Mouse (Mus musculus) hindbrain, postnatal 0 days (tissue): ENCODE measurements around the gene Tceanc2. TPM values are rescaled to one million over a fixed set of nuclear protein-coding genes. Genes with fewer than 3 reads are reported as not detected.

Experiments used
- ATAC-seq: fragments of 200-750 bp; cut with Nextera tagmentation; 2 replicates; pipeline ENCODE4 v1.8.0; 2017; ENCODE audit warnings: mild to moderate bottlenecking, moderate TSS enrichment, moderate library complexity
- DNase-seq: peaks from one replicate; pipeline ENCODE4 v3.0.0-alpha.2; 2015; ENCODE audit warnings: low spot score
- H3K27ac ChIP-seq: fragments of 300-500 bp; sonication (generic); 2 replicates; pipeline ENCODE4 v1.5.1; 2014; ENCODE audit warnings: mild to moderate bottlenecking
- H3K27me3 ChIP-seq: fragments of 300-500 bp; sonication (generic); 2 replicates; pipeline ENCODE4 v1.6.1; 2014; ENCODE audit warnings: low read length, mixed read lengths; ENCODE audit not compliant: insufficient read depth
- H3K36me3 ChIP-seq: fragments of 300-500 bp; sonication (generic); 2 replicates; pipeline ENCODE4 v1.6.1; 2014; ENCODE audit warnings: low read length, mixed read lengths; ENCODE audit not compliant: insufficient read depth
- H3K4me1 ChIP-seq: fragments of 300-500 bp; sonication (generic); 2 replicates; pipeline ENCODE4 v1.6.1; 2014; ENCODE audit warnings: antibody characterized with exemption, low read length, mixed read lengths; ENCODE audit not compliant: insufficient read depth
- H3K4me2 ChIP-seq: fragments of 300-500 bp; sonication (generic); 2 replicates; pipeline ENCODE4 v1.6.1; 2014; ENCODE audit warnings: low read depth, mild to moderate bottlenecking, low read length, moderate library complexity, mixed read lengths
- H3K4me3 ChIP-seq: fragments of 300-500 bp; sonication (generic); 2 replicates; pipeline ENCODE4 v1.5.1; 2014; ENCODE audit warnings: low read length
- H3K9ac ChIP-seq: fragments of 300-500 bp; sonication (generic); replicated peaks from 2 replicates; pipeline ENCODE4 v1.6.1; 2014; ENCODE audit warnings: mild to moderate bottlenecking, low read length, moderate library complexity, mixed read lengths
- H3K9me3 ChIP-seq: fragments of 300-500 bp; sonication (generic); 2 replicates; pipeline ENCODE4 v1.6.1; 2016; ENCODE audit warnings: low read length, mixed read lengths
- CTCF ChIP-seq: IDR thresholded peaks from 2 replicates; pipeline ENCODE4 v1.5.1; 2016; ENCODE audit warnings: antibody characterized with exemption, control low read depth, low read depth
- WGBS: fragments of 180-500 bp; shearing (Covaris S2); extraction: QIAGEN DNeasy Blood & Tissue Kit; methylation state at CpG from one replicate; pipeline ENCODE4 v1.1.7; 2014; 5-methylcytosine and 5-hydroxymethylcytosine counted together
- polyA plus RNA-seq: library from polyadenylated mRNA; unstranded; fragments of >200 nt; fragmentation: Nextera tagmentation; extraction: Ambion mirVana; gene quantifications from 2 replicates; pipeline ENCODE4 v1.2.1, GENCODE M21; 2015
- total RNA-seq: library from RNA; depleted of rRNA; stranded (reverse); fragments of >200 nt; gene quantifications from 2 replicates; pipeline ENCODE4 v1.2.3, GENCODE M21; 2014

Tceanc2 gene
- total and polyA plus RNA-seq, 2 experiments from 2014 or later = 5.4 to 17.3 TPM

- H3K4me3 ChIP-seq = no peak overlapping the region
- no peak overlapping the region for H3K27ac ChIP-seq
- no peak for TF ChIP-seq CTCF
- no peak overlapping the region for H3K4me2 ChIP-seq
- H3K36me3 ChIP-seq = no peaks in the 10 kb centered on the region
- 0 out of 2 replicates have a peak, but pooled peaks cover 3% of the 10 kb centered on the region for H3K4me1 ChIP-seq
- H3K9me3 ChIP-seq = no peaks in the 10 kb centered on the region
- 86% methylated on average over 16 of the region's 16 CpGs for WGBS
- no peak overlapping the region for H3K9ac ChIP-seq
- H3K27me3 ChIP-seq = no peaks in the 10 kb centered on the region
- DNase-seq (no peak), ATAC-seq (no peak)
Observed at GRCm38 (mm10) chr4:107106777-107107176, 72.1 kb downstream of the Tceanc2 start.

- 75% methylated on average over 8 of the region's 8 CpGs for WGBS
Observed at GRCm38 (mm10) chr4:107102220-107102619, 76.7 kb downstream of the Tceanc2 start.

GRCm38 (mm10) chr4:107098791-107099525 is 80.0 kb downstream of the Tceanc2 start:
- Histone ChIP-seq H3K4me2 (no peak overlapping the region), H3K36me3 (no peaks in the 10 kb centered on the region), H3K27ac (no peak overlapping the region), H3K9me3 (no peaks in the 10 kb centered on the region), H3K4me3 (no peak overlapping the region), H3K27me3 (no peaks in the 10 kb centered on the region), H3K4me1 (0 out of 2 replicates have a peak, but pooled peaks cover 16% of the 10 kb centered on the region), H3K9ac (no peak overlapping the region)
- ATAC-seq (no peak), DNase-seq (no peak)
- TF ChIP-seq CTCF = no peak
- 60% methylated on average over 17 of the region's 17 CpGs for WGBS

More at GRCm38 (mm10) chr4:107102220-107102619, 76.7 kb downstream of the Tceanc2 start:
- H3K4me2 ChIP-seq = no peak overlapping the region
- no peaks in the 10 kb centered on the region for H3K36me3 ChIP-seq
- ATAC-seq (no peak), DNase-seq (no peak)
- 0 out of 2 replicates have a peak, but pooled peaks cover 4% of the 10 kb centered on the region for H3K4me1 ChIP-seq
- no peak overlapping the region for H3K9ac ChIP-seq
- TF ChIP-seq CTCF = no peak
- H3K9me3 ChIP-seq = no peaks in the 10 kb centered on the region
- no peaks in the 10 kb centered on the region for H3K27me3 ChIP-seq
- H3K27ac ChIP-seq = no peak overlapping the region
- H3K4me3 ChIP-seq = no peak overlapping the region

- TF ChIP-seq CTCF = no peak
- Histone ChIP-seq H3K9ac (no peak overlapping the region), H3K4me1 (0 out of 2 replicates have a peak, but pooled peaks cover 16% of the 10 kb centered on the region), H3K4me3 (no peak overlapping the region), H3K36me3 (no peaks in the 10 kb centered on the region), H3K27ac (no peak overlapping the region), H3K4me2 (no peak overlapping the region), H3K9me3 (no peaks in the 10 kb centered on the region), H3K27me3 (no peaks in the 10 kb centered on the region)
- ATAC-seq (no peak), DNase-seq (no peak)
- WGBS = 69% methylated on average over 10 of the region's 10 CpGs
Observed at GRCm38 (mm10) chr4:107098375-107098774, 80.5 kb downstream of the Tceanc2 start.

GRCm38 (mm10) chr4:107097871-107098270 is 81.0 kb downstream of the Tceanc2 start:
- Histone ChIP-seq H3K9me3 (no peaks in the 10 kb centered on the region), H3K4me2 (no peak overlapping the region), H3K36me3 (no peaks in the 10 kb centered on the region), H3K27me3 (no peaks in the 10 kb centered on the region), H3K4me1 (0 out of 2 replicates have a peak, but pooled peaks cover 16% of the 10 kb centered on the region), H3K9ac (no peak overlapping the region), H3K27ac (no peak overlapping the region), H3K4me3 (no peak overlapping the region)
- DNase-seq (no peak), ATAC-seq (no peak)
- no peak for TF ChIP-seq CTCF
- WGBS = 59% methylated on average over 15 of the region's 15 CpGs

GRCm38 (mm10) chr4:107096841-107097373 is 82.0 kb downstream of the Tceanc2 start, which contains the start of gene Cdcp2:
TSS of gene Cdcp2 (plus strand) at chr4:107096891.
- no peak for ATAC-seq
- Histone ChIP-seq H3K36me3 (no peaks in the 10 kb centered on the region), H3K4me1 (0 out of 2 replicates have a peak, but pooled peaks cover 16% of the 10 kb centered on the region), H3K9ac (no peak within 1 kb of the TSS), H3K9me3 (no peaks in the 10 kb centered on the region), H3K4me3 (no peak within 1 kb of the TSS), H3K27me3 (no peaks in the 10 kb centered on the region), H3K27ac (peak within 1 kb of the TSS; percentile 56; the same call in 1 of the 2 replicates), H3K4me2 (no peak within 1 kb of the TSS)
- no peak for TF ChIP-seq CTCF
- 31% methylated on average over 16 of the region's 16 CpGs for WGBS
- no peak for DNase-seq
